Mouse (Mus musculus): ENCODE measurements at regions not wholly inside any gene's neighbourhood (a gene's known extent, or its start where the extent isn't known, plus 50 kb on each side); places are given as distances from the start of the nearest gene placed in this dataset.

DNA sequence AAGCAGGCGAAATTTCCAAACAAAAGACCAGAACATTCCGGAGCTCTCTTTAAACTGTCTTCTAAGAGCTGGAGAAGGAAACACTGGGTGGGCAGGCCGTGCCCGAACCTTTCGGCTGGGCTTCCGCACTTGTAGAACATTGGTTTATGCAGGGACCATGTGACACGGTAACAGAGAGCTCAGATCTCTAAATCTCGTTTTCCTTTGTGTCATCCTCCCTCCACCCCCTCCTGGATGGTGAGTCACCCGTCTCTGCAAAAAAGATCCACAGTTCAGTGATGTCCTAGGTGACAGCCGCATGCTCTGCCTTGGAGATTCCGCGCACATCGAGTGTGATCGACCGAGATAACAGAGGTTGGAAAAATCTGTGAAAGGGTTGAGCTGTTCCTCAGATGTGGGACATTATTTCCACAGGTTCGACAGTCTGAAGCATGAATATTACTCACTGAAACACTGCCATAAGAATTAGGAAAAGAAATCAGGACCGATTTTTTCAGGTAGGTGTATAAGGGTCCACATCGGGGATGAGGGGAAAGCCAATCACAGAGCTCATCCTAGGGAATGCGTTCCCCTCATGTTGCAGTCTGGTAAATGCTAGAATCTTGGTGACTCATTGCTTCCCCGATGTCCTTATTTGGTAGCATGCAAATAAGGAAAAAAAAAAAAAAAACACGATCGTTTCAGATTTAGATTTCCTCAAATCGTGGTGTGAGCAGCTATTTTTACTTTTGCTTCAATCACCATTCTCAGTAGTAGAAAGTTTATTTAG lies 70.0 kb upstream of the Foxo1 start:
- TF ChIP-seq GATA1 (IDR thresholded peaks at IDR 0.05; ENCODE audit: borderline replicate concordance, low read length) = no peak
- no peak for TF ChIP-seq FLI1 (IDR thresholded peaks at IDR 0.05; ENCODE audit: low read length)
